Comparison of ENCODE assay signal across 1 mouse cellular context in the genomic region with DNA sequence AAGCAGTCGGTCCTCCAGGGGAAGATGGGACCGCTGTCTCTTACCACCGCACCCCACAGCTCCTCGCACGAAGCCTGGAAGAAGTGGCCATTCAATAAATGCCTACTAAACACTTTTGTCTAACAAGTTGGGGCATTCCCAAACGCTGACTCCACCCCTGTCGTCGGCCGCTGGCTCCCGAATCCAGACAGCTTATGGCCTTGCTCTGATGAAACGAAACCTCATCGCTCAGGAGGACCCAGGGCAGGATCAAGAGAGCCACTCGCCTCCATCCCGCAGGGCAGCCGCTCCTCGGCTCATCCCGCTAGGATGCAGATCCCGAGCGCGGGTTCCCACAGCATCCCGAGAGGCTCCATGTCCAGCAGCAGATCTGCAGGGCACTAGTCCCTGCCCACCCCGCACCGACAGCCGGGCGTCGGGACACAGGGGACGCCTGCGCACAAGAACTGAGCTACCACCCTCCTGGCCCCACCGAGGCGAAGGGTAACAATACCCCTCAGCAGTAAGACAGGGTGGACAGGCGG.
A peak's percentile ranks its signal among the peaks of the same experiment; 100 is the strongest.
TF ChIP-seq lines count a peak whose summit lies in the region.

No protein-coding gene starts in this region.

TF ChIP-seq in CH12.LX, 34 proteins besides CTCF, POLR2A, EP300 and RAD21 (continued from another document):
- no peak for TF ChIP-seq MAZ (IDR thresholded peaks at IDR 0.05; ENCODE audit: low read depth, low read length)
- TF ChIP-seq NELFE (IDR thresholded peaks at IDR 0.05; ENCODE audit: low read depth, low read length), result peak; percentile 67
- no peak for TF ChIP-seq USF2 (conservative IDR thresholded peaks at IDR 0.05; ENCODE audit: low read depth, low read length)
- peak; percentile 42 for TF ChIP-seq MAX (IDR thresholded peaks at IDR 0.05; ENCODE audit: low read length)
- peak; percentile 34; the same call in 1 of the 2 replicates for TF ChIP-seq POLR2AphosphoS2 (IDR thresholded peaks at IDR 0.05; ENCODE audit: low read depth, low read length)
- TF ChIP-seq ZMIZ1 (IDR thresholded peaks at IDR 0.05; ENCODE audit: low read depth, low read length), result peak; percentile 86
- no peak for TF ChIP-seq ZKSCAN1 (IDR thresholded peaks at IDR 0.05; ENCODE audit: borderline replicate concordance, low read depth, low read length)
- 0 out of 2 replicates have a peak, but pooled peaks have one; percentile 30 for TF ChIP-seq MYC (IDR thresholded peaks at IDR 0.05; ENCODE audit: low read depth, low read length)
- peak; percentile 84 for TF ChIP-seq SIN3A (IDR thresholded peaks at IDR 0.05; ENCODE audit: low read length)
- TF ChIP-seq PAX5 (IDR thresholded peaks at IDR 0.05; ENCODE audit: low read length), result no peak
